ENCODE assay signal across 32 mouse cellular contexts in genomic region chr1:91235395-91235794, GRCm38 (mm10). TPM values are rescaled to one million over a fixed set of nuclear protein-coding genes. Genes with fewer than 3 reads are reported as not detected.
DNase-seq lines count a peak whose midpoint lies in the region; ATAC-seq and TF ChIP-seq lines count a peak whose summit lies in the region.
"Had no signal": no experiment of that assay in that cellular context is flagged by ENCODE, and none has a peak within 500 bp of the region (broad histone marks: within the 10 kb centered on the region; RNA-seq: fewer than 3 reads in every experiment).

No protein-coding gene starts in this region.

- no peak for DNase-seq in G1E (ENCODE audit: low spot score)
- no peak for DNase-seq in hindbrain, embryonic 11.5 days (ENCODE audit: low spot score)
- no peak for DNase-seq in cerebellum, postnatal 36 days
- DNase-seq in heart, adult 2 months, result no peak
- DNase-seq: adrenal gland, adult 2 months; cerebellum, adult 2 months; cerebellum, postnatal 25 days; embryo, embryonic 11 days; gastrocnemius, adult 2 months; heart, postnatal 36 days; kidney, adult 11 months; kidney, postnatal 25 days; liver, postnatal 0 days; lung, postnatal 36 days; right cerebral cortex, postnatal 4 days had no signal

- H3K27ac ChIP-seq in hindbrain, embryonic 11.5 days (ENCODE audit: low read depth, low read length), result no peak overlapping the region
- no peak overlapping the region for H3K27ac ChIP-seq in heart, adult 2 months
- H3K27ac ChIP-seq: embryonic facial prominence, embryonic 13.5 days; forebrain, embryonic 10.5 days; forebrain, embryonic 15.5 days; gastrocnemius, adult 2 months; hindbrain, embryonic 15.5 days; layer of hippocampus, adult 2 months; left cerebral cortex, adult 2 months; limb, embryonic 12.5 days; liver, embryonic 12.5 days; midbrain, embryonic 10.5 days; neural tube, embryonic 12.5 days had no signal

- WGBS in hindbrain, embryonic 11.5 days, result 80% methylated on average over 5 of the region's 5 CpGs
- WGBS in heart, adult 2 months, result 45% methylated on average over 5 of the region's 5 CpGs

- no peaks in the 10 kb centered on the region for H3K9me3 ChIP-seq in G1E (replicated peaks)
- peaks cover 5% of the 10 kb centered on the region for H3K9me3 ChIP-seq in megakaryocyte, embryonic 14.5 days
- no peaks in the 10 kb centered on the region for H3K9me3 ChIP-seq in hindbrain, embryonic 11.5 days (ENCODE audit: control insufficient read depth, low read length)
- H3K9me3 ChIP-seq: embryonic facial prominence, embryonic 13.5 days; forebrain, embryonic 10.5 days; forebrain, embryonic 15.5 days; hindbrain, embryonic 15.5 days; limb, embryonic 12.5 days; liver, embryonic 12.5 days; midbrain, embryonic 10.5 days; neural tube, embryonic 12.5 days had no signal

- H3K36me3 ChIP-seq in G1E (replicated peaks), result no peaks in the 10 kb centered on the region
- no peaks in the 10 kb centered on the region for H3K36me3 ChIP-seq in megakaryocyte, embryonic 14.5 days (replicated peaks; ENCODE audit: low read length)
- H3K36me3 ChIP-seq in hindbrain, embryonic 11.5 days (ENCODE audit: control insufficient read depth, insufficient read depth, low read length), result no peaks in the 10 kb centered on the region
- no peaks in the 10 kb centered on the region for H3K36me3 ChIP-seq in heart, adult 2 months (ENCODE audit: control insufficient read depth, insufficient read depth, low read length)
- H3K36me3 ChIP-seq: embryonic facial prominence, embryonic 13.5 days; forebrain, embryonic 10.5 days; forebrain, embryonic 15.5 days; hindbrain, embryonic 15.5 days; limb, embryonic 12.5 days; liver, embryonic 12.5 days; midbrain, embryonic 10.5 days; neural tube, embryonic 12.5 days had no signal

- H3K4me2 ChIP-seq in hindbrain, embryonic 11.5 days (replicated peaks; ENCODE audit: low read depth, low read length), result no peak overlapping the region
- H3K4me2 ChIP-seq: embryonic facial prominence, embryonic 13.5 days; forebrain, embryonic 15.5 days; heart, embryonic 11.5 days; hindbrain, embryonic 15.5 days; limb, embryonic 12.5 days; liver, embryonic 12.5 days; neural tube, embryonic 12.5 days had no signal

- TF ChIP-seq EP300 in heart, adult 2 months (IDR thresholded peaks at IDR 0.05; ENCODE audit: insufficient read depth, low read depth, low read length), result no peak

- H3K27me3 ChIP-seq in G1E (ENCODE audit: insufficient read depth, low read length), result peaks cover 6% of the 10 kb centered on the region
- no peaks in the 10 kb centered on the region for H3K27me3 ChIP-seq in megakaryocyte, embryonic 14.5 days (replicated peaks)
- H3K27me3 ChIP-seq in hindbrain, embryonic 11.5 days (ENCODE audit: control insufficient read depth, insufficient read depth, low read length), result no peaks in the 10 kb centered on the region
- no peaks in the 10 kb centered on the region for H3K27me3 ChIP-seq in heart, adult 2 months (ENCODE audit: control insufficient read depth, insufficient read depth, low read length)
- H3K27me3 ChIP-seq: embryonic facial prominence, embryonic 13.5 days; forebrain, embryonic 15.5 days; hindbrain, embryonic 15.5 days; limb, embryonic 12.5 days; neural tube, embryonic 12.5 days had no signal

- 0 out of 2 replicates have a peak, but pooled peaks have one; percentile 28 for ATAC-seq in G1E (ENCODE audit: extremely low read depth, insufficient number of reproducible peaks, low FRiP score, poor library complexity, severe bottlenecking)
- ATAC-seq in common myeloid progenitor, adult 5-6 weeks (replicated peaks; ENCODE audit: low read depth, poor library complexity, severe bottlenecking), result peak; percentile 78
- ATAC-seq in hindbrain, embryonic 11.5 days (ENCODE audit: low FRiP score), result no peak
- ATAC-seq: activated CD4-positive, CD25-positive, alpha-beta regulatory T cell, adult 4 months; forebrain, embryonic 15.5 days; inflammation-experienced regulatory T-cells, adult 6 months; liver, embryonic 12.5 days; liver, postnatal 0 days; midbrain, embryonic 16.5 days had no signal

- no peaks in the 10 kb centered on the region; the same call in 1 of the 2 replicates for H3K4me1 ChIP-seq in G1E (ENCODE audit: insufficient read depth, low read depth, low read length)
- H3K4me1 ChIP-seq in megakaryocyte, embryonic 14.5 days, result peaks cover 59% of the 10 kb centered on the region
- H3K4me1 ChIP-seq in hindbrain, embryonic 11.5 days (replicated peaks; ENCODE audit: control insufficient read depth, insufficient read depth, low read length), result no peaks in the 10 kb centered on the region
- H3K4me1 ChIP-seq in heart, adult 2 months (ENCODE audit: control insufficient read depth, insufficient read depth, low read length), result no peaks in the 10 kb centered on the region
- H3K4me1 ChIP-seq: embryonic facial prominence, embryonic 13.5 days; forebrain, embryonic 10.5 days; forebrain, embryonic 15.5 days; hindbrain, embryonic 15.5 days; limb, embryonic 12.5 days; midbrain, embryonic 10.5 days; neural tube, embryonic 12.5 days had no signal

- TF ChIP-seq POLR2A in heart, adult 2 months (IDR thresholded peaks at IDR 0.05; ENCODE audit: insufficient read depth, low read depth, low read length), result no peak

- H3K79me2 ChIP-seq in heart, adult 2 months (replicated peaks; ENCODE audit: control insufficient read depth, insufficient read depth, low read length), result no peaks in the 10 kb centered on the region

- no peak overlapping the region for H3K9ac ChIP-seq in hindbrain, embryonic 11.5 days (ENCODE audit: low read depth, low read length)
- H3K9ac ChIP-seq in heart, adult 2 months (ENCODE audit: low read depth, low read length), result no peak overlapping the region
- H3K9ac ChIP-seq: embryonic facial prominence, embryonic 13.5 days; forebrain, embryonic 15.5 days; hindbrain, embryonic 15.5 days; limb, embryonic 12.5 days; liver, embryonic 12.5 days; liver, postnatal 0 days; neural tube, embryonic 12.5 days had no signal

- H3K4me3 ChIP-seq in G1E (ENCODE audit: low read depth, low read length), result no peak overlapping the region
- peak overlapping the region; percentile 73 for H3K4me3 ChIP-seq in megakaryocyte, embryonic 14.5 days (replicated peaks)
- no peak overlapping the region for H3K4me3 ChIP-seq in hindbrain, embryonic 11.5 days (ENCODE audit: low read depth, low read length)
- no peak overlapping the region for H3K4me3 ChIP-seq in heart, adult 2 months
- H3K4me3 ChIP-seq: embryonic facial prominence, embryonic 13.5 days; forebrain, embryonic 10.5 days; forebrain, embryonic 15.5 days; gastrocnemius, adult 2 months; hindbrain, embryonic 15.5 days; layer of hippocampus, adult 2 months; left cerebral cortex, adult 2 months; limb, embryonic 12.5 days; liver, embryonic 12.5 days; midbrain, embryonic 10.5 days; myocyte; neural tube, embryonic 12.5 days had no signal

- no peak for TF ChIP-seq CTCF in G1E (IDR thresholded peaks at IDR 0.05; ENCODE audit: low read depth, low read length)
- TF ChIP-seq CTCF in heart, adult 2 months (IDR thresholded peaks at IDR 0.05), result no peak

- intact Hi-C loops in heart, adult 2 months (cut with DNase I), result loop anchor here (5.0 kb wide), 2 partner anchors 133 to 263 kb away; no protein-coding TSS in a partner anchor

RNA-seq across cellular contexts. Expression of gene Ube2f, which starts 14.7 kb away (rescaled TPM):
- total RNA-seq in G1E (2014; fragmentation: Nextera tagmentation) (85.6 and 90.7 TPM in 2 replicates), G1E (2017) (52.9 and 61.3 TPM in 2 replicates)
- polyA plus RNA-seq in G1E (2012), result 11.9 and 16.6 TPM in 2 replicates
- total RNA-seq in common myeloid progenitor, adult 5-6 weeks (2017), result 35.2 and 44.8 TPM in 2 replicates
- polyA plus RNA-seq in megakaryocyte, embryonic 14.5 days (2012; ENCODE audit: insufficient read depth, low replicate concordance), result 4.9 and 13.4 TPM in 2 replicates
- 88.9 and 95.2 TPM in 2 replicates for polyA plus RNA-seq in hindbrain, embryonic 11.5 days (2014; fragmentation: Nextera tagmentation; extraction: Ambion mirVana)
- total RNA-seq in heart, adult 2 months (2021), result 10 to 100 TPM; 43.1 to 48.1 TPM
- 39.4 and 62.5 TPM in 2 replicates for polyA plus RNA-seq in heart, adult 2 months (2012; rRNA removed)

RNA-seq across cellular contexts. Expression of gene Ramp1, which starts 55.8 kb away (rescaled TPM):
- not detected in 2 replicates for total RNA-seq in G1E (2014; fragmentation: Nextera tagmentation)
- 0.11 TPM in 1 of 2 replicates, not detected in the other for total RNA-seq in G1E (2017)
- 0.02 and 0.10 TPM in 2 replicates for polyA plus RNA-seq in G1E (2012)
- 89.1 and 108 TPM in 2 replicates for total RNA-seq in common myeloid progenitor, adult 5-6 weeks (2017)
- polyA plus RNA-seq in megakaryocyte, embryonic 14.5 days (2012; ENCODE audit: insufficient read depth, low replicate concordance), result 2.9 and 16.0 TPM in 2 replicates
- 0.29 and 0.35 TPM in 2 replicates for polyA plus RNA-seq in hindbrain, embryonic 11.5 days (2014; fragmentation: Nextera tagmentation; extraction: Ambion mirVana)
- 1 to 10 TPM; 4.5 to 5.8 TPM for total RNA-seq in heart, adult 2 months (2021)
- polyA plus RNA-seq in heart, adult 2 months (2012; rRNA removed), result 9.2 and 20.2 TPM in 2 replicates
